Mouse (Mus musculus): ENCODE measurements around the gene Akap1. TPM values are rescaled to one million over a fixed set of nuclear protein-coding genes. Genes with fewer than 3 reads are reported as not detected.

Akap1 gene
- polyA plus RNA-seq, 1 experiment from 2014 or later, result 19.1 TPM

- no peaks in the 10 kb centered on the region for H3K9me3 ChIP-seq (replicated peaks)
- DNase-seq (ENCODE audit: low spot score), result peak; percentile 65
- peak overlapping the region; percentile 93 for H3K27ac ChIP-seq (replicated peaks)
- under 1% methylated on average over 49 of the region's 49 CpGs for WGBS
- H3K27me3 ChIP-seq (ENCODE audit: low read depth, poor library complexity, severe bottlenecking), result peaks cover 17% of the 10 kb centered on the region
- H3K36me3 ChIP-seq, result no peaks in the 10 kb centered on the region
- H3K4me1 ChIP-seq, result peaks cover 38% of the 10 kb centered on the region
- H3K4me3 ChIP-seq, result peak overlapping the region; percentile 79
These were observed 405 bp downstream of the Akap1 start for GRCm38 (mm10) chr11:88863904-88864457.

DNA sequence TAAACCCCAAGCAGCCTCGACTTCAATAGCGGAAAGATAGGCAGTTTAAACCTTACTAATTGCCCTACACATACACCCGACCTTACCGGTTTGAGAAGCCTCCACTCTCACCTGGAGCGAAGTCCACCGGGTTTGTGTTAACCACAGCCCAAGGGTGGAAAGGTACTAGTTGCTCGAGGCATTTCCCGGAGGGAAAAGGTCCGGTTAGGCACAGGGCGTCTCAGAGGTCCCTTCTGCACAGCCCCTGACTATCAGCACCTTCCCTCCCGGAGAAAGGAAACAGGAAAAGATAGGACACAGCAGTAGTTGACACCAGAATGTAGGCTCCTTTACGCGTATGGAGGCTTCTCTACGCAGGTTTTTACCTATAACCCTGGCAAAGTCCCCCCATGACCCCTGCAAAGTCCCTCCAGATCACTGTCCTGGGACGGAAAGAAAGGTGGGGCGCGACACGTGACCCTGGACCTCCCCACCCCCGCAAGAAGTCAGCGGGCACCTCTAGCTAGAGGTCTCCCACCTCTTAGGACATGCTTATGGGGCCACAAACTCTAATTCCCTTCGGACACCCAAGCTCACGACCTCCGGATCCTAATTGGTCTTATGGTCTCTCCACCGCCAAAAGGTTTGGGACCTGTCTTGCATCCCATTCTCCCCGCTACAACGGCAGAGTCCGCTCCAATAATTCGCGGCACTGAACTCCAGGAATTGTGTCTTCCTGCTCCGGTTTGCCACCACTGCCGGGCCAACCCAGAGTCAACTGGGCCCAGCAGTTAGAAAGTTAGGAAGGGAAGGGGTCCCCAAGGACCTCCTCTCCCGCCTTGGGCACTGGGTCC, 1.1 kb downstream of the Akap1 start:
- H3K27ac ChIP-seq (replicated peaks), result peak overlapping the region; percentile 93
- 2% methylated on average over 32 of the region's 32 CpGs for WGBS
- DNase-seq (ENCODE audit: low spot score), result peak; percentile 26

DNA sequence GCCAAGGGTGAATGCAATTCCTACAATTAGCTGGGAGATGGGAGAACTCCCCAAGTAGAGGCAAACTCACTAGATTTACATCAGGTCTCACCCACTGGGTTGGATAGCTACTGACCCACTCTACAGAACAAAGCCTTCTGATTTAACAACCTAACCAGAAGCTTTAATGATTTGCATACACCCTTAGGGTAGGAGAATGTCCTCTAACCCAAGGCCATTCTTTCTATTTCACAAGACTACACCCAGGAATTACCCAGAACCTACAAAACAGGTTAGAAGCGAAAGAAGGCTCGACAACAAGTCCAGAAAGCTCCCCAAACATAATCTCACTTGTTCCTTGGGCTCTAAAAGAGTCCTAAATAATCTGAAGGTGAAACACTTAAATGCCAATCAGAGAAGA, 2.0 kb downstream of the Akap1 start:
- H3K4me3 ChIP-seq, result peak overlapping the region; percentile 79
- H3K4me1 ChIP-seq, result peaks cover 42% of the 10 kb centered on the region
- no peaks in the 10 kb centered on the region for H3K9me3 ChIP-seq (replicated peaks)
- no peak for DNase-seq (ENCODE audit: low spot score)
- 86% methylated on average over 2 of the region's 2 CpGs for WGBS
- peaks cover 17% of the 10 kb centered on the region for H3K27me3 ChIP-seq (ENCODE audit: low read depth, poor library complexity, severe bottlenecking)
- no peak overlapping the region for H3K27ac ChIP-seq (replicated peaks)
- no peaks in the 10 kb centered on the region for H3K36me3 ChIP-seq

More for the DNA sequence above, 1.1 kb downstream of the Akap1 start:
- Histone ChIP-seq H3K4me3 (peak overlapping the region; percentile 79), H3K4me1 (peaks cover 38% of the 10 kb centered on the region), H3K9me3 (replicated peaks) (no peaks in the 10 kb centered on the region), H3K36me3 (no peaks in the 10 kb centered on the region), H3K27me3 (ENCODE audit: low read depth, poor library complexity, severe bottlenecking) (peaks cover 17% of the 10 kb centered on the region)

GRCm38 (mm10) chr11:88861060-88861459, 3.3 kb downstream of the Akap1 start:
- Histone ChIP-seq H3K4me1 (peaks cover 55% of the 10 kb centered on the region), H3K4me3 (no peak overlapping the region), H3K27me3 (ENCODE audit: low read depth, poor library complexity, severe bottlenecking) (peaks cover 17% of the 10 kb centered on the region), H3K9me3 (replicated peaks) (no peaks in the 10 kb centered on the region), H3K36me3 (no peaks in the 10 kb centered on the region), H3K27ac (replicated peaks) (no peak overlapping the region)
- no peak for DNase-seq (ENCODE audit: low spot score)
- WGBS, result 79% methylated on average over 3 of the region's 3 CpGs

GRCm38 (mm10) chr11:88860641-88861040, 3.7 kb downstream of the Akap1 start:
- Histone ChIP-seq H3K36me3 (no peaks in the 10 kb centered on the region), H3K27ac (replicated peaks) (no peak overlapping the region), H3K4me1 (peaks cover 59% of the 10 kb centered on the region), H3K4me3 (no peak overlapping the region), H3K27me3 (ENCODE audit: low read depth, poor library complexity, severe bottlenecking) (peaks cover 17% of the 10 kb centered on the region), H3K9me3 (replicated peaks) (no peaks in the 10 kb centered on the region)
- DNase-seq (ENCODE audit: low spot score), result no peak
- WGBS, result 91% methylated on average over 3 of the region's 3 CpGs

GRCm38 (mm10) chr11:88857311-88858005, 6.9 kb downstream of the Akap1 start:
- peaks cover 33% of the 10 kb centered on the region for H3K4me1 ChIP-seq
- H3K27me3 ChIP-seq (ENCODE audit: low read depth, poor library complexity, severe bottlenecking), result peaks cover 8% of the 10 kb centered on the region
- peak overlapping the region; percentile 67 for H3K27ac ChIP-seq (replicated peaks)
- H3K4me3 ChIP-seq, result no peak overlapping the region
- peak; percentile 24 for DNase-seq (ENCODE audit: low spot score)
- no peaks in the 10 kb centered on the region for H3K36me3 ChIP-seq
- H3K9me3 ChIP-seq (replicated peaks), result no peaks in the 10 kb centered on the region
- WGBS, result 53% methylated on average over 3 of the region's 3 CpGs

DNA sequence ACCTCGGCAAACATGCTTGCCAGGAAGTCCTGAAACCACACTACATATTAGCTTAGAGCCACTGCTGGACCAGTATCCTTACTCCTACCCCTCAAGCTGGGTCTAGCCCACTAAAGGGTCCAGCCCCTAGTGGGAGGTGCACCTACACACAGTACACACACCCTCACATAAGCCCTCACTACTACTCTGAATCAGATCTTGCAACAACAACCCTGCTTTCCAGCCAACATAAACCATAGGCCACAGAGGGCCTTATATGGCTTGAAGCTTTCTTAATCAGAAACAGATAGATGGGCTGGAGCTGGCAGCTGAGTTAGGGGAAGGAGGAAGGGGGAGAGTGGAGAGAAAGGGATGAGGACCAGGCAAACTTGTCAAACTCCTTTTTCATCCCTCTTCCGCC, 8.0 kb downstream of the Akap1 start:
- Histone ChIP-seq H3K4me1 (peaks cover 29% of the 10 kb centered on the region), H3K36me3 (no peaks in the 10 kb centered on the region; the same call in 1 of the 2 replicates), H3K4me3 (no peak overlapping the region), H3K27ac (replicated peaks) (no peak overlapping the region), H3K27me3 (ENCODE audit: low read depth, poor library complexity, severe bottlenecking) (no peaks in the 10 kb centered on the region), H3K9me3 (replicated peaks) (no peaks in the 10 kb centered on the region)
- WGBS, result 80% methylated on average over 2 of the region's 2 CpGs
- no peak for DNase-seq (ENCODE audit: low spot score)

- Histone ChIP-seq H3K27ac (replicated peaks) (no peak overlapping the region; the same call in 1 of the 2 replicates), H3K27me3 (ENCODE audit: low read depth, poor library complexity, severe bottlenecking) (no peaks in the 10 kb centered on the region), H3K9me3 (replicated peaks) (no peaks in the 10 kb centered on the region), H3K36me3 (no peaks in the 10 kb centered on the region; the same call in 1 of the 2 replicates), H3K4me3 (no peak overlapping the region), H3K4me1 (peaks cover 25% of the 10 kb centered on the region)
- 88% methylated on average over 4 of the region's 4 CpGs for WGBS
- no peak for DNase-seq (ENCODE audit: low spot score)
These were observed 8.6 kb downstream of the Akap1 start for GRCm38 (mm10) chr11:88855795-88856194.

- 89% methylated on average over 2 of the region's 2 CpGs for WGBS
- Histone ChIP-seq H3K4me1 (peaks cover 36% of the 10 kb centered on the region), H3K9me3 (replicated peaks) (no peaks in the 10 kb centered on the region), H3K4me3 (no peak overlapping the region), H3K27me3 (ENCODE audit: low read depth, poor library complexity, severe bottlenecking) (no peaks in the 10 kb centered on the region), H3K27ac (replicated peaks) (no peak overlapping the region), H3K36me3 (no peaks in the 10 kb centered on the region; the same call in 1 of the 2 replicates)
- DNase-seq (ENCODE audit: low spot score), result no peak
These were observed 10.8 kb downstream of the Akap1 start for GRCm38 (mm10) chr11:88853588-88853987.

DNA sequence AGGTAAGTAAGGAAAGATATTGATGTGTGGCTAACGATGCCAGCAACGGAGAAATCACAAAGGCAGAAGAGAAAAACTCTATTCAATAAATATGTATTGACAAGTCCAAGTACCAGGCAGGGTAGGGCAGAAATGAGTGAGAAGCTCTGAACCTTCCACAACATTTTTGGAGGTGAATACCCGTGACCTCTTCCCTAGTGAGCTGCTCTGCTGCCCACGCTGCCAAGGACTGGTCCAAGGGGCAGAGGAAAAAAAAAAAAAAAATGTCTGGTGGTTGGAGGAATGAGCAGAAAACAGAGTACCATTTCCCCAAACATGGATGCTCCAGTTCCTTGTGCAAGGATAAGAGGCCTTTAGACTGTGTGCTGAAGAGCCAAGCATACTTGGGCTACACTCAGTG, 11.6 kb downstream of the Akap1 start:
- no peaks in the 10 kb centered on the region; the same call in 1 of the 2 replicates for H3K36me3 ChIP-seq
- WGBS, result 93% methylated on average over 4 of the region's 4 CpGs
- peaks cover 44% of the 10 kb centered on the region for H3K4me1 ChIP-seq
- DNase-seq (ENCODE audit: low spot score), result no peak
- H3K4me3 ChIP-seq, result no peak overlapping the region
- H3K27me3 ChIP-seq (ENCODE audit: low read depth, poor library complexity, severe bottlenecking), result no peaks in the 10 kb centered on the region
- no peak overlapping the region for H3K27ac ChIP-seq (replicated peaks)
- H3K9me3 ChIP-seq (replicated peaks), result no peaks in the 10 kb centered on the region

DNA sequence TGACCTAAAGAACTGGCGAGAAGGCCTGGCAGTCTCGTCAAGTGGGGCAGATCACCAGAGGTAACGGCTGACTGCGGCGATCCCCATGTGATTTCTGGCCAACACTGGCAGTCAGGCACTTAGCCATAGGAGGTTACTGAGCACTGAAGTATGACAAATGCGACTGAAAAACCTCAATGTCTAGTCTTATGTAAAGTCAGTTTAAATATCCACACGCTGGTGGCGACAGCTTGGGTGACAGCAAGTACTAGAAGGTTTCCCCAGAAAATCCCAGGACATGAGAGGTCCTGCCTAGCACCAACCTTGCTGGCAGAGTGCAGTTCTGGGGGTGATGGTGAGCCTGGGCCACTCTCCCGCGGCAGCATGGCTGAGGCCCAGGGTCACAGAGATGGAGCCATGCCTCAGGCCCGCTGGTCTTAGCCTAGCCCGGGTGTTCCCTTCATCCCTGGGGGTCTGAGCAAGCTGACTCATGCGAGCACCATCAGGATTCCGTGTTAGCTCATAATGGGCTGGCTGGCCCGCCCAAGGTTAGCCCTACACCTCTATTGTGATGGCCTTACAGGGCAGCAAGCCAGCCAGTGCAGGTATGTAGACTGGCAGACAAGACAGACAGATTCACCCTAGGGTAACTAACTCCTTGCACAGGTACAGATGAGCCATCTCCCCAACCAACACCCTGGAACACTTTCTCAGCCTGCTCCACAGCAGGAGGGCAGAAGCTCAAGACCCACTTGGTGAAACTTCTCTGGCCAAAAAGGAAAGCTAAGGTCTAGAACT, 13.1 kb downstream of the Akap1 start:
- no peak for DNase-seq (ENCODE audit: low spot score)
- Histone ChIP-seq H3K36me3 (no peaks in the 10 kb centered on the region; the same call in 1 of the 2 replicates), H3K9me3 (replicated peaks) (no peaks in the 10 kb centered on the region), H3K4me3 (no peak overlapping the region), H3K4me1 (peaks cover 28% of the 10 kb centered on the region), H3K27ac (replicated peaks) (no peak overlapping the region), H3K27me3 (ENCODE audit: low read depth, poor library complexity, severe bottlenecking) (no peaks in the 10 kb centered on the region)
- WGBS, result 89% methylated on average over 15 of the region's 15 CpGs

DNA sequence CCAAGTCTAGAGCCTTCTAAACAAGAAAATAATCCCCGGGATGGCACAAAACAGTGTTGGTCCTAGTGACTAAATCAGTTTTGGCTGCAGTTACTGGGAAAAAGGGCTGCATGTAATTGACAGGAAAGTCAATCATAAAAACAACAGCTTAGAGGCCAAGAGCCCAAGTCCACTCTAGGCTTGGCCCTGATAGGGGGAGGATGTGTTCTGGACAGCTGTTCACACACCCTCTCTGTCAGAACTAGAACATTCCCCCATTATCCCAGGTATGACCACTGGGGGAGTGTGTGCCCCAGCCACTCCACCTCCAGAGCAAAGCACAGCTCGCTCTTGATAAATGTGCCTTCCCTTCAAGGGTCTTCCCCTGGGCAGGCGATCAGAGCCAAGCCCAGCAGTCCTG, 14.7 kb downstream of the Akap1 start:
- no peaks in the 10 kb centered on the region for H3K27me3 ChIP-seq (ENCODE audit: low read depth, poor library complexity, severe bottlenecking)
- peaks cover 22% of the 10 kb centered on the region for H3K4me1 ChIP-seq
- no peaks in the 10 kb centered on the region for H3K9me3 ChIP-seq (replicated peaks)
- peaks cover 12% of the 10 kb centered on the region for H3K36me3 ChIP-seq
- H3K27ac ChIP-seq (replicated peaks), result peak overlapping the region; percentile 81; the same call in 1 of the 2 replicates
- WGBS, result 88% methylated on average over 3 of the region's 3 CpGs
- no peak overlapping the region for H3K4me3 ChIP-seq
- no peak for DNase-seq (ENCODE audit: low spot score)
